Mouse (Mus musculus) liver, embryonic 14.5 days (tissue): ENCODE data around the gene Nt5dc2.

Experiments
- CTCF ChIP-seq: IDR thresholded peaks from 2 replicates; pipeline ENCODE4 v1.5.1; 2016; ENCODE audit warnings: antibody characterized with exemption, low read depth, control low read depth
- EP300 ChIP-seq: IDR thresholded peaks from 2 replicates; pipeline ENCODE4 v1.6.1; 2016; ENCODE audit warnings: antibody characterized with exemption, low read depth

DNA sequence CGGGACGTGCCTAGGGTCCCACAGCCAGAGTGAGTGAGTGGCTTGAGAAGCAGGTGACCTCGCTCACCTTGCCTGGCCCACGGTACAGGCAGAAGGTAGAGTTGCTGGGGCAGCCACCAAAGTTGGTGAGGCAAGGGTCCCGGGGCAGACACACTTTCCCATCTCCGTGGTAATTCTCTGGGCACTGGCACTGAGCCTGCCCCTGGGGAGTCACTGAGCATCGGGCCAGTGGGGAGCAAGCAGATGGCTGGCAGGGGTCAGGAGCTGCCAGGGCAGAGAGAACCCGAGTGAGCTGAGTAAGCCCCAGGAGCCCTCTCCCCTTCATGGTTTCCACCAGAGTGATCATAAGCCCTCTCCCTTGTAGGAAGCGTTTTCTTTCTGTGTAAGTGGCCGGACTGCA, 30.8 kb downstream of the Nt5dc2 start:
- no peak for TF ChIP-seq CTCF
- TF ChIP-seq EP300: no peak
